Mouse (Mus musculus) liver, embryonic 16.5 days (tissue): ENCODE data around the gene Hoxc4. TPM values are rescaled to one million over a fixed set of nuclear protein-coding genes. Genes with fewer than 3 reads are reported as not detected.
A peak's percentile ranks its signal among the peaks of the same experiment; 100 is the strongest.

ENCODE experiments used
- ATAC-seq: fragments of 200-750 bp; cut with Nextera tagmentation; 2 replicates; pipeline ENCODE4 v1.8.0; 2017; ENCODE audit warnings: low read depth, mild to moderate bottlenecking, moderate number of reproducible peaks, moderate library complexity
- H3K27ac ChIP-seq: fragments of 300-500 bp; sonication (generic); 2 replicates; pipeline ENCODE4 v1.5.1; 2014; ENCODE audit warnings: mild to moderate bottlenecking, low read length
- H3K27me3 ChIP-seq: fragments of 300-500 bp; sonication (generic); 2 replicates; pipeline ENCODE4 v1.6.1; 2014; ENCODE audit warnings: low read depth, low read length, mixed read lengths; ENCODE audit not compliant: control insufficient read depth, insufficient read depth
- H3K36me3 ChIP-seq: fragments of 300-500 bp; sonication (generic); 2 replicates; pipeline ENCODE4 v1.6.1; 2014; ENCODE audit warnings: mild to moderate bottlenecking; ENCODE audit not compliant: control insufficient read depth, insufficient read depth
- H3K4me1 ChIP-seq: fragments of 300-500 bp; sonication (generic); 2 replicates; pipeline ENCODE4 v1.6.1; 2014; ENCODE audit warnings: low read depth, low read length, mixed read lengths; ENCODE audit not compliant: control insufficient read depth
- H3K4me2 ChIP-seq: fragments of 300-500 bp; sonication (generic); 2 replicates; pipeline ENCODE4 v1.6.1; 2014; ENCODE audit warnings: low read depth, low read length, mixed read lengths
- H3K4me3 ChIP-seq: fragments of 300-500 bp; sonication (generic); 2 replicates; pipeline ENCODE4 v1.5.1; 2014; ENCODE audit warnings: low read depth, mild to moderate bottlenecking, low read length
- H3K9ac ChIP-seq: fragments of 300-500 bp; sonication (generic); 2 replicates; pipeline ENCODE4 v1.6.1; 2014; ENCODE audit warnings: low read depth, low read length
- H3K9me3 ChIP-seq: fragments of 300-500 bp; sonication (generic); replicated peaks from 2 replicates; pipeline ENCODE4 v1.6.1; 2016; ENCODE audit warnings: low read length; ENCODE audit not compliant: control insufficient read depth
- WGBS: fragments of 180-500 bp; shearing (Covaris S2); extraction: QIAGEN DNeasy Blood & Tissue Kit; methylation state at CpG from one replicate; pipeline ENCODE4 v1.1.7; 2014; ENCODE audit not compliant: insufficient replicate concordance; 5-methylcytosine and 5-hydroxymethylcytosine counted together
- polyA plus RNA-seq: library from polyadenylated mRNA; unstranded; fragments of >200 nt; fragmentation: Nextera tagmentation; extraction: Ambion mirVana; gene quantifications from 2 replicates; pipeline ENCODE4 v1.2.1, GENCODE M21; 2015

Hoxc4 gene
- polyA plus RNA-seq, 1 experiment from 2014 or later = 0.15 TPM

DNA sequence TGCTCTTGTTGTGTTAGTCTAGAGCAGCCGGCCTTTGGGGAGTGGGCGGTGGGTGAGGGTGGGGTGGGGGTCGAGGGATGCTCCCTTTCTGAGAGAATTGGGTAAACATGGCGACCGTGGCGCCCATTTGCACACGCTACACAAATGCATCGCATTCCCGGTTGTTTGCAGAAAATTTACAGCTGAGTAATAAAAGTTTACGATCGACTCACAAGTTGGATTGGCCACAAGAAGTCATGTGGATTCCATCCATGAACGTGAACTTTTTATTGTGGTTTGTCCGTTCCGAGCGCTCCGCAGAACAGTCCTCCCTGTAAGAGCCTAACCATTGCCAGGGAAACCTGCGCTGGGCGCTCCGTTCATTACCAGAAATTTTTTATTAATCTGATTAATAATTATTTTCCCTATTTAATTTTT lies 20.8 kb upstream of the Hoxc4 start, which contains the start of gene Hoxc6:
Gene Hoxc6, plus strand, starts transcription at position 319 of the 417 bp plus-strand sequence.
- peaks cover 93% of the 10 kb centered on the region for H3K27me3 ChIP-seq
- H3K9me3 ChIP-seq = no peaks in the 10 kb centered on the region
- WGBS = 2% methylated on average over 19 of the region's 19 CpGs
- H3K4me2 ChIP-seq = peak within 1 kb of the TSS; percentile 54
- H3K36me3 ChIP-seq = no peaks in the 10 kb centered on the region
- H3K4me1 ChIP-seq = no peaks in the 10 kb centered on the region
- no peak within 1 kb of the TSS for H3K27ac ChIP-seq
- no peak for ATAC-seq
- H3K9ac ChIP-seq = no peak within 1 kb of the TSS
- peak within 1 kb of the TSS; percentile 41 for H3K4me3 ChIP-seq

DNA sequence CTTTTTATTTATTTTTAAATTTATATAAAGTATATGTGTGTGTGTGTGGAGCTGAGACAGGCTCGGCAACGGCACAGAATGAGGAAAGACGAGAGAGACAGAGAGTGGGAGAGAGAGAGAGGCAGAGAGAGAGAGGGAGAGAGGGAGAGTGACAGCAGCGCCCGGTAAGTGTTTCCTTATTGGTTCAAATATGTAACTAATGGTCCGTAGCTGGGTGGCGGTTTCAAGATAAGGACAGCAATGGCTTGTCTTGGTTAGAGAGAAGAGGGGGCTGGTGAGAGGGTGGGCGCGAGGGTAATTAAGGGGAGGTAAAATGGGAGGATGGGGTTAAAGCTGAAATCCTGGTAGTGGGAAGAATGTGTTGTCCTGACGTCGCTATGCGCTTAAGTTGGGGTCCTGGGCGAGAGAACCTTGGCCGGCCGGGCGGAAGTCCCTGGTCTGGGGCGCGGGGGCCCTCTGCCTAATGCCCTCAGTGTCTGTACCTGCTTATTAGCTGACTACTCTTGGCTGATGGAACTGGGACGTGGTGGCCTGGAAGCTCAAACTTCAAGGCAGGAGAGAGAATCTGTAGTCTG lies 20.0 kb upstream of the Hoxc4 start:
- Histone ChIP-seq H3K4me2 (peak overlapping the region; percentile 54), H3K4me3 (peak overlapping the region; percentile 41), H3K4me1 (no peaks in the 10 kb centered on the region), H3K27me3 (peaks cover 91% of the 10 kb centered on the region), H3K9me3 (no peaks in the 10 kb centered on the region), H3K27ac (no peak overlapping the region), H3K9ac (no peak overlapping the region), H3K36me3 (no peaks in the 10 kb centered on the region)
- WGBS = 2% methylated on average over 19 of the region's 19 CpGs
- ATAC-seq = no peak

DNA sequence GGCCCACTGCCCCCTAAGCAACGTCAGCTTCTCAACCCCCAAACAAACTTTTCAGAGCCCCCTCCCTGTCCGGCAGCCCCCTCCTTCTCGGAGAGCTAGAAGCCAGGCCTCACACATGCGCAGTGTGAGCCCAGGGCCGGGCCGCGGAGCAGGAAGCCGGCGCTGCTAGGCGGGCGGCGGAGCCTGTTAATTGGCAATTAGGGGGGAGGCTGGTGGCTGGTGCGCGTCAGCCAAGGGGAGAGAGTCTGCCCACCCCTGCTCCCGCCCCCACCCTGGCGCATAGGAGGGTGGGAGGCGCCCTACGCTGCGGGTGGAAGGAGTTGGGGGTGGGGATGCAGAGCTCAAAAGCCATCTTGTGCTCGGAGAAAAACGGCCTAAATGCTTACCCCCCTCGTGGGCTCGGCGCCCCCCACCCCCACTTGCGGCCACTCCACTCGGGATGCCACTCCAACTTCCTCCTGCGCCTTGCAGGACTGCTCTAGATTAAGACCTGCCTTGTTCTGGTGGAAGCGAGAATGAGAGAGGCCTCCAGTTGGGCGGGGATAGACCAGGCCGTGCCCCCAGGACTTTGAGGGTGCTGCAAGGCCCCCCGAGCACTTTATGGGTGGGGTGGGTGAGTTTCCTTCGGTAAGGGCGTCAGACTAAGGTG lies 19.4 kb upstream of the Hoxc4 start:
- Histone ChIP-seq H3K4me1 (no peaks in the 10 kb centered on the region), H3K4me2 (peak overlapping the region; percentile 54), H3K27ac (no peak overlapping the region), H3K9me3 (no peaks in the 10 kb centered on the region), H3K4me3 (peak overlapping the region; percentile 41), H3K36me3 (no peaks in the 10 kb centered on the region), H3K9ac (no peak overlapping the region), H3K27me3 (peaks cover 92% of the 10 kb centered on the region)
- under 1% methylated on average over 32 of the region's 33 CpGs for WGBS
- no peak for ATAC-seq

DNA sequence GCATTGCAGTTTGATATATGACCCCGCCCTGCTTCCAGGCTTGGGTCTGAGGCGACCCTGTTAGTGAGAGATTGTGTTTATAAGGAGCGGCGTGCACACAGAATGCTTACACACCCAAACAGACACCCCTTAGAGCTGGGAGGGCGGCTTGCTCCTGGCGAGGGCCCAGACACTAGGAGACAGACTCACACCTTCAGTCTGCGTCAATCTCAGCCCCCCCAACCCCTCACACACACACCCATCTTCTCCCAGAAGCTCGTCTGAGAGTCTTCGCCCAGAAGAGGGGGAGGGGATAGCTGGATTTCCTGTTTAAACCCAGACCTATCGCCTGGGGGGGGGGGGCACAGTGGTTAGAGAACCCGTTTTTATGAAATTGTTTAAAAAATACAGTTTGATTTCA lies 18.8 kb upstream of the Hoxc4 start:
- Histone ChIP-seq H3K4me1 (no peaks in the 10 kb centered on the region), H3K9ac (no peak overlapping the region), H3K4me2 (no peak overlapping the region), H3K27ac (no peak overlapping the region), H3K36me3 (no peaks in the 10 kb centered on the region), H3K27me3 (peaks cover 94% of the 10 kb centered on the region), H3K9me3 (no peaks in the 10 kb centered on the region), H3K4me3 (no peak overlapping the region)
- WGBS = 11% methylated on average over 11 of the region's 11 CpGs
- no peak for ATAC-seq

DNA sequence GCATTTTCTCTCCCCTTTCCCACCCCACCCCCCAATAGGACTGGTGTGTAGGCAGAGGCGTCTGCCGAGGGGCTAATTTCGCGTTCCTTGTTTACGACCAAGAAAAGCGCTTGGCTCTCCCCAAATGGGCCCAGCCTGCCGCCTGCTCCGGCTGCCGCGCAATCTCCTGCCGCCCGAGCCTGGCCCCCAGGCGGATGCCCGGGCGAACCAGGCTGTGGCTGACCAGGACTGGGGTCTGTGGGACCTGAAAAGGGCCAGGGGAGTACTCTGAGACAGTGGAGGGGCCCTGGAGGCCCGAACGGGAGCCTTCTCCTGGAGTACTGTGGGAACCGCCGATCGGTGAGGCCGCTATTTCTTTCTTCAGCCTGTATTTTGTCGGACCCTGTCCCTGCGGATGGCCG lies 18.2 kb upstream of the Hoxc4 start:
- no peak overlapping the region for H3K4me2 ChIP-seq
- no peak for ATAC-seq
- no peak overlapping the region for H3K4me3 ChIP-seq
- H3K4me1 ChIP-seq = no peaks in the 10 kb centered on the region
- H3K27ac ChIP-seq = no peak overlapping the region
- peaks cover 94% of the 10 kb centered on the region for H3K27me3 ChIP-seq
- no peaks in the 10 kb centered on the region for H3K9me3 ChIP-seq
- no peak overlapping the region for H3K9ac ChIP-seq
- no peaks in the 10 kb centered on the region for H3K36me3 ChIP-seq
- 6% methylated on average over 24 of the region's 24 CpGs for WGBS

DNA sequence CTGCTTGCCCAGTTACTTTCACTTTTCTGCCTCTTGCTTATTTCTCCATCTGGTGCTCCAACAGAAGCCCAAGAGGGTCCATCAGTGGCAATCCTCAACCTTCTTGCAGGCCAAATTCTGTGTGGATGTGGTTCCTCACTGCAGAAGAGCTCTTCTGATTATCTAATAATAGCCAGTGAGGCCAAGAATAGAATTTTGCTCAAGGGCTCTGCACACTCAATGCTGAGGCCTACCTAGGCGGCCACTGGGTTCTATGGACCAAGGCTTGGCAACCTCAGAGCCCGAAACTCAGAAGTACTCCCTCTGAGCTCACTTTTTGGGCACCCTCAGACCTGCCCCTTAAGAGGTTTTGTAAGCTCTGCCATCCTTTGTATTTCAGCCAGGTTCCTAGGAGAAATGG lies 17.4 kb upstream of the Hoxc4 start:
- no peaks in the 10 kb centered on the region for H3K4me1 ChIP-seq
- no peak overlapping the region for H3K27ac ChIP-seq
- 34% methylated on average over 2 of the region's 2 CpGs for WGBS
- H3K9me3 ChIP-seq = no peaks in the 10 kb centered on the region
- H3K36me3 ChIP-seq = no peaks in the 10 kb centered on the region
- peaks cover 94% of the 10 kb centered on the region for H3K27me3 ChIP-seq
- ATAC-seq = no peak
- H3K9ac ChIP-seq = no peak overlapping the region
- no peak overlapping the region for H3K4me3 ChIP-seq
- H3K4me2 ChIP-seq = no peak overlapping the region

DNA sequence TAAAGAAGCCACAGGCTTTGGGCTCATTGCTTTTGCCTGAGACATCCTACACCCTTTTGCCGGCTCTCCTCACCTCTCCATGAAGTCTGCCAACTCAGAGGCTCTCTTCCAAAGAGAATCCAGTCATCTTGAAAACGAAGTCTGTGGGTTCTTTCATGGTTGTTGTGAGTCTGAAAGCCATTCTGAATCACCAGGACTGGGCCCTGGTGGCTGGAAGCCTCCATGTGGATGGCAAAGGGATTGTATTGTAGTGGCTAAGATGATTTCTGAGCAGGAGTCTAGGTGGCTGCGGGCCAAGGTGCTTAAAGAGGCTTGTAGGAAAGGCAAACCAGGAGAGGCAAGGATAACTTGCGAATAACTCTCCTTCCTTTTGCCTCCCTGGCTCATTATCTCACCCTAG lies 16.6 kb upstream of the Hoxc4 start:
- Histone ChIP-seq H3K4me1 (no peaks in the 10 kb centered on the region), H3K4me2 (no peak overlapping the region), H3K27ac (no peak overlapping the region), H3K9me3 (no peaks in the 10 kb centered on the region), H3K36me3 (no peaks in the 10 kb centered on the region), H3K4me3 (no peak overlapping the region), H3K27me3 (peaks cover 95% of the 10 kb centered on the region), H3K9ac (no peak overlapping the region)
- 25% methylated on average over 4 of the region's 4 CpGs for WGBS
- ATAC-seq = no peak

DNA sequence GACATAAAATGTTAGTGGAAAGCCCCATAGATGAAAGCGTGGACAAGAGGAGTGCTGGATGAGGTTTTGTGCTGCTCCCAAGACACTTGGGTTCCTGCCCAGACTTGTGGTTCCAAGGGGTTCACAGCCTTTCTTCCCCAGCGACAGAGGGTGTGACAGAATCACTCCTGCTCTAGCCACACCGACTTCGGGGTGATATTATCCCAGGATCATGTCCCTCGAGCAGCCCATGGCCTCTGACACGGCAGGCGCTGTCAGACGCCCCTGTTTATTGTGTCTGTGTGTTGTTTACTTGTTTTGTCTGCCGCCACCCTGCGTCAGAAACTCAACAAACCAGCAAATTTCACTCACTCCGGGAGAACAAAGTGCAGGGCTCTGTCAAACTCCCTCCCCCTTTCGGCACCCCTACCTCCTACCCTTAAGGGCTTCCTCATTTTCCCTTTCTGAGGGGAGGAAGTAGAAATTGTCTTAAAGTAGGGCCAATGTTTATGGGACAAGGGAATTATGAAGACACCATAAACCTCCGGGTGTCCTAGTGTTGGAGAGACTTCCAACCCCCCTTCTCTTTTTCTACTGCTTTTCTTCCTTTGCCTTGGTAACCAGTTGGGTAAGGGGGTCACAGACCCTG lies 15.8 kb upstream of the Hoxc4 start:
- no peaks in the 10 kb centered on the region for H3K4me1 ChIP-seq
- no peak overlapping the region for H3K4me2 ChIP-seq
- ATAC-seq = no peak

DNA sequence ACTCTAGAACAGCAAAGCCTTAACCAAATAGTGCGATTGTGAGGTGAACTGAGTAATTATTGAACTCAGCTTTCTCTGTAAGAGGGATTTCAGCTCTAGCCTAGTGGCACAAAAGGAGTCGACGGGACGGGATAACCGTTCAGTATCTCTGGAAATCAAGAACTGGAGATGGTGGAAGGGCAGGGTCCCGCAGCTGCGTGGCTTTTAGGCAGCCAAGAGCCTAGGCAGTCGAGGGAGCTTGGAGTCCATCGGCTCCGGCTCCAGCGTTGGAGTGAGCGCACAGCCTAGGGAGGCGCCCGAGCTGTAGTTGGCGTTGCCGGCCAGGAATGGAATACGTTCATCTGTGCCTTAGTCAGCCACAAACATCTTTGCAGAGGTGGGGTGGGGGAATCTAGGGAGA lies 13.4 kb upstream of the Hoxc4 start:
- WGBS = 2% methylated on average over 17 of the region's 17 CpGs
- peaks cover 94% of the 10 kb centered on the region for H3K27me3 ChIP-seq
- no peak overlapping the region for H3K27ac ChIP-seq
- no peak overlapping the region for H3K4me3 ChIP-seq
- H3K4me1 ChIP-seq = no peaks in the 10 kb centered on the region
- no peak overlapping the region for H3K4me2 ChIP-seq
- H3K36me3 ChIP-seq = no peaks in the 10 kb centered on the region
- no peak overlapping the region for H3K9ac ChIP-seq
- H3K9me3 ChIP-seq = no peaks in the 10 kb centered on the region
- ATAC-seq = no peak

More for the DNA sequence above, 15.8 kb upstream of the Hoxc4 start:
- WGBS = 8% methylated on average over 13 of the region's 13 CpGs
- Histone ChIP-seq H3K9ac (no peak overlapping the region), H3K27me3 (peaks cover 95% of the 10 kb centered on the region), H3K36me3 (no peaks in the 10 kb centered on the region), H3K4me3 (no peak overlapping the region), H3K27ac (no peak overlapping the region), H3K9me3 (no peaks in the 10 kb centered on the region)
